Mouse (Mus musculus): ENCODE measurements around the gene Ank. TPM values are rescaled to one million over a fixed set of nuclear protein-coding genes. Genes with fewer than 3 reads are reported as not detected.

The Ank gene
- 3.0 and 3.7 TPM in 2 replicates for polyA plus RNA-seq (2012)

DNA sequence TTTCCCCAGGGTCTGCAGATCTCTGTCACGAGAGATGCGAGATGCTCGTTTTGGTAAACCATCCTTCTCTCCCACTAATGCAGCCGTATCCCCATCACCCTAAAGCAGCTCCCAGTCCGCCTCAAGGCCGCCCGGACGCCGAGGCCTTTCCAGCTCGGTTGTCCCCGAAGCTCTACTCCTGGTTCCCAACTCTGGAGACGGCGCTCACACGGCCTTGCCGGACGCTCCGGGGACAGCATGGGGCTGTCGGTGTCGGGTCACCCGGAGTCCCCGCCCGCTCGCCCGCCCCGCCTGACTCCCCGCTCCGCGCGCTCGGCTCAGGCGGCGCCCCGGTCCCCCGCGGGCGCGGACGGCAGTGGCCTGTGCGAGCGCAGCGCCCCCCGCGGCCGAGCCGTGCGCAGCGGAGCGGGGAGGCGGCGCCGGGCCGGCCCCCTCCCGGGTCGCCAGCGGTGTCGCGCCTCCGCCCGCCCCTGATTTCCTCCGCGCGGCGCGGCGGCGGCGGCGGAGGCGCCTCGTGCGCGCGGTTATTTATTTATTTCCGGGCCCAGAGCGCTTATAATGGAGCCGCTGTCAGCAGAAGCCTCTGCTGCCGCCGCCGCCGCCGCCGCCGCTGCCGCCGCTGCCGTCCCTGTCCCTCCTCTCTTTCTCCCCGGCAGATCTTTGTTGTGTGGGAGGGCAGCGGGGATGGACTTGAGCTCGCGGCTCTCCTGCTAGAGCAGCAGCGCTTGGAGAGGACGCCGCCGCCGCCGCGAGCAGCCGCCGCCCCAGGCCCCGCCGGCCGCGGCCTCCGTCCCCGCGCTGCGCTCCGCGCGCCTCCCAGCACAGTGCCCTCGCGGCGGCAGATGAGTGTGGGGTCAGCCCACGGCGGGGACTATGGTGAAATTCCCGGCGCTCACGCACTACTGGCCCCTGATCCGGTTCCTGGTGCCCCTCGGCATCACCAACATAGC is at the start of gene Ank:
Ank (plus strand) TSS at position 547 of the 950 bp plus-strand sequence.
- TF ChIP-seq GATA1 (IDR thresholded peaks at IDR 0.05; ENCODE audit: low read length) = no peak
- no peak for TF ChIP-seq TAL1 (IDR thresholded peaks at IDR 0.05; ENCODE audit: low read length)
- H3K27me3 ChIP-seq (ENCODE audit: control insufficient read depth) = peaks cover 4% of the 10 kb centered on the region
- peak within 1 kb of the TSS; percentile 100 for H3K4me3 ChIP-seq (replicated peaks)
- H3K36me3 ChIP-seq (ENCODE audit: control insufficient read depth) = peaks cover 18% of the 10 kb centered on the region
- peaks cover 52% of the 10 kb centered on the region for H3K4me1 ChIP-seq (ENCODE audit: control insufficient read depth)
- H3K9me3 ChIP-seq (ENCODE audit: control insufficient read depth, low read length) = no peaks in the 10 kb centered on the region

- Histone ChIP-seq H3K4me3 (replicated peaks) (no peak overlapping the region), H3K4me1 (ENCODE audit: control insufficient read depth) (no peaks in the 10 kb centered on the region), H3K27me3 (ENCODE audit: control insufficient read depth) (no peaks in the 10 kb centered on the region), H3K9me3 (ENCODE audit: control insufficient read depth, low read length) (no peaks in the 10 kb centered on the region), H3K36me3 (ENCODE audit: control insufficient read depth) (no peaks in the 10 kb centered on the region)
- TF ChIP-seq GATA1 (IDR thresholded peaks at IDR 0.05; ENCODE audit: low read length) (no peak), TAL1 (IDR thresholded peaks at IDR 0.05; ENCODE audit: low read length) (no peak)
These were observed 47.7 kb upstream of the Ank start for GRCm38 (mm10) chr15:27418566-27419331.

DNA sequence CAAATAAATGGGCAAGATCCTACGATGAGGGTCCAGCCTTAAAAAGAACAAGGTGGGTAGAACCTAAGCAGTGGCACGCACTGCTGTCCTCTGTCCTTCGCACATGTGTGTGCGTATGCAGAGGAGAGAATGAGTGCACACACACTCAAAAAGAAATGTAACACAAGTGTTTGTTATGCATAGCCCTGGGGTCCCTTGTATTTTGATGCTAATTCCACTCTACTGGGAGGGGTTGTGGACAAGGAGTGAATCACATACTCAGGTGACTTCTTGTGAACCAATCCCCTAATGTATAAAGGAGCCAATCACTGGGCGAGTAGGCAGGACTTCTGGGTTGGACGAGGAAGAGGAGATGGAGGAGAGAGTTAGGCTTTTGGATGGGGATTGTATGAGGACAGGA is 44.9 kb upstream of the Ank start:
- Histone ChIP-seq H3K27me3 (ENCODE audit: control insufficient read depth) (no peaks in the 10 kb centered on the region), H3K4me1 (ENCODE audit: control insufficient read depth) (no peaks in the 10 kb centered on the region), H3K9me3 (ENCODE audit: control insufficient read depth, low read length) (no peaks in the 10 kb centered on the region), H3K4me3 (replicated peaks) (no peak overlapping the region), H3K36me3 (ENCODE audit: control insufficient read depth) (no peaks in the 10 kb centered on the region)
- TF ChIP-seq TAL1 (IDR thresholded peaks at IDR 0.05; ENCODE audit: low read length) (no peak), GATA1 (IDR thresholded peaks at IDR 0.05; ENCODE audit: low read length) (no peak)

DNA sequence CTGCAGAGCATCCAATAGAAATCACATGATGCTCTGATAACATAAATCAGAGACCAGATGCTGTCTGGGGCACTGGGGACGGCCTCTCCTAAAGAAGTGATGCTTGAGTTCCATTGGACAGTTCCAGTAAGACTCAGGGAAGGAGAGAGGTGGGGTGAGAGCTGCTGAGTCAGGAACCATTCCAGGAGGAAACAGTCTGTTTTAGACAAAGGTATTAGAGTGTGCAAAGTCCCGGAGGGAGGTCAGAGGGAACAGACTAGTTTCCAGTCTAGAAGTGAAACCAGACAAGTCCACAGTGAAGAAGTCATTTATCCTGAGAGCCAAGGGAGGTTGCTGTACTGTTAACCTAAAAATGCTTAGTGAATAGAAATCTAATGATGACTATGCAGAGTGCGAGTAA is 38.9 kb upstream of the Ank start:
- H3K27me3 ChIP-seq (ENCODE audit: control insufficient read depth) = no peaks in the 10 kb centered on the region
- H3K9me3 ChIP-seq (ENCODE audit: control insufficient read depth, low read length) = no peaks in the 10 kb centered on the region
- TF ChIP-seq GATA1 (IDR thresholded peaks at IDR 0.05; ENCODE audit: low read length) = no peak
- no peak for TF ChIP-seq TAL1 (IDR thresholded peaks at IDR 0.05; ENCODE audit: low read length)
- no peak overlapping the region for H3K4me3 ChIP-seq (replicated peaks)
- H3K36me3 ChIP-seq (ENCODE audit: control insufficient read depth) = no peaks in the 10 kb centered on the region
- no peaks in the 10 kb centered on the region for H3K4me1 ChIP-seq (ENCODE audit: control insufficient read depth)

DNA sequence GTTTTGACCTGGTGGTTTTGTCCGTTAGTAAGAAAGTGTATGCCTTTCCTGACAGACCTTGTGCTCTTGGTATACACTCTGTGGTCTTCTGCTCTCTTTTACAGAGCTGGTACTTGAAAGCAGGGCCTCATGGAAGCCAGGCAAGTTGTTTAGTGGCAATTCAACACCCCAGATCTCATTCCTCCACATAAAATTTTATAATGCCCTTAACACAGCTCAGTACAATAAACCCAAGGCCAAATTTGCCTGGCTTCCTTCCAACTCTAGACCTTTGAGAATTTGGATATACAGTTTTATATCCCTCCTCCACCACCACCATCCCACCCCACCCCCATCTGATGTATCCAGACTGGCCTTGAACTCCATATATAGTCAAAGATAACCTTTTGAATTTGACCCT is 36.2 kb upstream of the Ank start:
- Histone ChIP-seq H3K9me3 (ENCODE audit: control insufficient read depth, low read length) (no peaks in the 10 kb centered on the region), H3K36me3 (ENCODE audit: control insufficient read depth) (no peaks in the 10 kb centered on the region)
- no peak for TF ChIP-seq TAL1 (IDR thresholded peaks at IDR 0.05; ENCODE audit: low read length)
- TF ChIP-seq GATA1 (IDR thresholded peaks at IDR 0.05; ENCODE audit: low read length) = no peak

DNA sequence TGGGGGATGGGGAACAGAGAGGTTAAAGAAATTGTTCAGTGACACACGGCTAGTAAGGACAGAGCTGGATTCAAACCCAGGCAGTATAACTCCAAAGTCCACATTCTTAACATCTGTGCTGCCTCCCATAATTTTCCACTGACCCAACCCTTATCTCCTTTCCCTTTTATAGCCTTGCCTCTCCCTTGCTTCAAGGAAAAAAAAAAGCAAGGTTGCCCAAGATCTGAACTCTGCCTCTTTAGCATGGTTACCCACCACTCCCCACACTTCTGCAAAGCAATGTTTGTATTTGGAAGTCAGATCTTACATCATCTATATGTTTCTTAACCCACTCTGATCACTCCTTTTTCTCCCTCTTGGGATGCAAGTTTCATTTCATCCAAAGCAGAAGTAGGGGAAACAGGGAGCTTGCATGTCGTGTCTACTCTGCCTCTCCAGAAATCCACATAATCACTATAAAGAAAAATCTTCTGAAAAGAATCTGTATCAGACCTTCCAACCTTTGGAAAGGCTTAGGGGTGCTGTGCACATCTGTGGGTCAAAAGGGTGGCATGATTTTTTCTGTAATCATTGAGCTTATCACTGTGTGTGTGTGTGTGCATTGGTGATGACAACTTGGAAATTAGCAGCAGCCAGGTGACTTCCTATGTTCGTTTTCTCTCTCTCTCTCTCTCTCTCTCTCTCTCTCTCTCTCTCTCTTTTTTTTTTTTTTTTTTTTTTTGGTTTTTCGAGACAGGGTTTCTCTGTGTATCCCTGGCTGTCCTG is 33.4 kb upstream of the Ank start:
- Histone ChIP-seq H3K4me1 (ENCODE audit: control insufficient read depth) (no peaks in the 10 kb centered on the region), H3K4me3 (replicated peaks) (no peak overlapping the region), H3K27me3 (ENCODE audit: control insufficient read depth) (no peaks in the 10 kb centered on the region), H3K36me3 (ENCODE audit: control insufficient read depth) (no peaks in the 10 kb centered on the region), H3K9me3 (ENCODE audit: control insufficient read depth, low read length) (no peaks in the 10 kb centered on the region)
- TF ChIP-seq TAL1 (IDR thresholded peaks at IDR 0.05; ENCODE audit: low read length) (no peak), GATA1 (IDR thresholded peaks at IDR 0.05; ENCODE audit: low read length) (no peak)

More for the DNA sequence above, 36.2 kb upstream of the Ank start:
- Histone ChIP-seq H3K27me3 (ENCODE audit: control insufficient read depth) (no peaks in the 10 kb centered on the region), H3K4me3 (replicated peaks) (no peak overlapping the region), H3K4me1 (ENCODE audit: control insufficient read depth) (no peaks in the 10 kb centered on the region)

- H3K4me3 ChIP-seq (replicated peaks) = no peak overlapping the region
- no peaks in the 10 kb centered on the region for H3K36me3 ChIP-seq (ENCODE audit: control insufficient read depth)
- no peak for TF ChIP-seq GATA1 (IDR thresholded peaks at IDR 0.05; ENCODE audit: low read length)
- TF ChIP-seq TAL1 (IDR thresholded peaks at IDR 0.05; ENCODE audit: low read length) = no peak
These were observed 31.1 kb upstream of the Ank start for GRCm38 (mm10) chr15:27435409-27435808.

GRCm38 (mm10) chr15:27436194-27436593 is 30.3 kb upstream of the Ank start:
- Histone ChIP-seq H3K27me3 (ENCODE audit: control insufficient read depth) (no peaks in the 10 kb centered on the region), H3K4me1 (ENCODE audit: control insufficient read depth) (no peaks in the 10 kb centered on the region), H3K4me3 (replicated peaks) (no peak overlapping the region), H3K36me3 (ENCODE audit: control insufficient read depth) (no peaks in the 10 kb centered on the region), H3K9me3 (ENCODE audit: control insufficient read depth, low read length) (no peaks in the 10 kb centered on the region)
- TF ChIP-seq TAL1 (IDR thresholded peaks at IDR 0.05; ENCODE audit: low read length) (no peak), GATA1 (IDR thresholded peaks at IDR 0.05; ENCODE audit: low read length) (no peak)

More at GRCm38 (mm10) chr15:27435409-27435808, 31.1 kb upstream of the Ank start:
- Histone ChIP-seq H3K27me3 (ENCODE audit: control insufficient read depth) (no peaks in the 10 kb centered on the region), H3K4me1 (ENCODE audit: control insufficient read depth) (no peaks in the 10 kb centered on the region), H3K9me3 (ENCODE audit: control insufficient read depth, low read length) (no peaks in the 10 kb centered on the region)

All from erythroblast, embryonic 14.5 days (primary cell).